Mouse (Mus musculus) limb, embryonic 15.5 days (tissue): ENCODE results near the gene Cdk16. TPM values are rescaled to one million over a fixed set of nuclear protein-coding genes. Genes with fewer than 3 reads are reported as not detected.
A peak's percentile ranks its signal among the peaks of the same experiment; 100 is the strongest.

Source experiments
- ATAC-seq: fragments of 200-750 bp; cut with Nextera tagmentation; 2 replicates; pipeline ENCODE4 v1.8.0; 2017; ENCODE audit warnings: low read depth, moderate TSS enrichment; ENCODE audit not compliant: insufficient number of reproducible peaks, low FRiP score, low TSS enrichment
- H3K27ac ChIP-seq: fragments of 300-500 bp; sonication (generic); 2 replicates; pipeline ENCODE4 v1.5.1; 2015; ENCODE audit warnings: moderate library complexity, mild to moderate bottlenecking, inconsistent platforms
- H3K27me3 ChIP-seq: fragments of 300-500 bp; sonication (generic); 2 replicates; pipeline ENCODE4 v1.6.1; 2015; ENCODE audit warnings: inconsistent platforms
- H3K36me3 ChIP-seq: fragments of 300-500 bp; sonication (generic); 2 replicates; pipeline ENCODE4 v1.6.1; 2015; ENCODE audit warnings: inconsistent platforms
- H3K4me1 ChIP-seq: fragments of 300-500 bp; sonication (generic); 2 replicates; pipeline ENCODE4 v1.6.1; 2015; ENCODE audit warnings: inconsistent platforms
- H3K4me2 ChIP-seq: fragments of 300-500 bp; sonication (generic); 2 replicates; pipeline ENCODE4 v1.6.1; 2015; ENCODE audit warnings: mild to moderate bottlenecking, inconsistent platforms
- H3K4me3 ChIP-seq: fragments of 300-500 bp; sonication (generic); 2 replicates; pipeline ENCODE4 v1.5.1; 2015; ENCODE audit warnings: mild to moderate bottlenecking, inconsistent platforms
- H3K9ac ChIP-seq: fragments of 300-500 bp; sonication (generic); 2 replicates; pipeline ENCODE4 v1.6.1; 2015; ENCODE audit warnings: inconsistent platforms
- H3K9me3 ChIP-seq: fragments of 300-500 bp; sonication (generic); 2 replicates; pipeline ENCODE4 v1.6.1; 2016; ENCODE audit warnings: inconsistent platforms
- WGBS: fragments of 180-500 bp; shearing (Covaris S2); methylation state at CpG from one replicate; pipeline ENCODE4 v1.1.7; 2015; 5-methylcytosine and 5-hydroxymethylcytosine counted together
- polyA plus RNA-seq: library from polyadenylated mRNA; unstranded; fragments of >200 nt; fragmentation: Nextera tagmentation; extraction: Ambion mirVana; gene quantifications from 2 replicates; pipeline ENCODE4 v1.2.1, GENCODE M21; 2015

The Cdk16 gene
- 115 and 119 TPM in 2 replicates for polyA plus RNA-seq

DNA sequence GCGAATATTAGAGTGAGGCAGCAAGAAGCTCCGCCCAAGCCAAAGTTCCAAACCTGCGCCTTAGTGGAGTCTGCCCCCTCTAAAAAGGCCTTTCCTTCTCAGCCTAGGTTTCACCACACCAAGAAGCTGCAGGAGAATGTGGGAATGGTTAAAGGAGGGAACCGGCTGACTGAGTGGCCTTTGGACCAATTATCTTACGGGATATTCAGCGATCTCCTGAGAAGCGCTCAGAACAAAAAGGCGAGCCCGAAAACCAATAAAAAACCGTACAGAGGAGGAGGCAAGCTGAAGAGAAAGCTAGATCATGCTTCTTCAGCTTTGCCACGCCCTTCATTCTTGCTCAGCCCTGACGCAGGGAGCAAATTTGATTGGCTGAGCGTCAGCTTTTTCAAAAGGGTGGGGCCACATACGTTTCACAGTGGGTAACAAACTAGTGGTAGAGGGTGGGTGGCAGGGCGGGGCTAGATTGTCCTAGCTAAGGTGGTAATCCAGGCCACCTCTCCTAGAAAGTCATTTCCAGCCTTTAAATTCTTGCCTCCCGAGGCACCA, at the start of gene Cdk16:
Gene Cdk16, plus strand, starts transcription at position 436 of the 549 bp plus-strand sequence.
- 24% methylated on average over 16 of the region's 16 CpGs for WGBS
- Histone ChIP-seq H3K36me3 (peaks cover 10% of the 10 kb centered on the region), H3K27ac (peak within 1 kb of the TSS; percentile 93), H3K27me3 (no peaks in the 10 kb centered on the region), H3K9me3 (no peaks in the 10 kb centered on the region), H3K4me1 (peaks cover 14% of the 10 kb centered on the region), H3K4me2 (peak within 1 kb of the TSS; percentile 60), H3K9ac (peak within 1 kb of the TSS; percentile 64), H3K4me3 (peak within 1 kb of the TSS; percentile 59)
- ATAC-seq = peak; percentile 91

DNA sequence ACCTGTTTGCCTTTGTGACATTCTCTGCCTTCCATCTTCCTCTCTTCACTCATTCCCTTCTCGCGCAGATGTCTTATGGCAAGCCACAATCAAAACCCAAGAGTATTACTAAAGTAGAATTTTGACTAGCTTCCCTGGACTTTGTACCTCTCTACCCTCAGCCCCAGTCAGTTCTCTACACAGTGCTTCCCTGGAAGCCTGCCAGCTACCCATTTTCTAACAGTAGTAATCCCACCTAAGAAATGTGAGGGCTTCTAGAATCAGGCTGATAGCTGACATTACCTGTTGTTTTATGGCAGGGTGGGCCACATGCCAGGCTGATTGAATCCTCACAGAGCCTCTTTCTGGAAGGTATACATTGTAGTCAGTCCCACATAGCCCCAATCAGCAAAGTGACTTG, 49.6 kb upstream of the Cdk16 start:
- no peaks in the 10 kb centered on the region for H3K27me3 ChIP-seq
- 98% methylated on average over 2 of the region's 2 CpGs for WGBS
- H3K4me1 ChIP-seq = no peaks in the 10 kb centered on the region
- peaks cover 40% of the 10 kb centered on the region for H3K36me3 ChIP-seq
- no peak overlapping the region for H3K27ac ChIP-seq
- no peak overlapping the region for H3K4me3 ChIP-seq
- no peak overlapping the region for H3K9ac ChIP-seq
- H3K9me3 ChIP-seq = no peaks in the 10 kb centered on the region
- H3K4me2 ChIP-seq = no peak overlapping the region
- no peak for ATAC-seq

DNA sequence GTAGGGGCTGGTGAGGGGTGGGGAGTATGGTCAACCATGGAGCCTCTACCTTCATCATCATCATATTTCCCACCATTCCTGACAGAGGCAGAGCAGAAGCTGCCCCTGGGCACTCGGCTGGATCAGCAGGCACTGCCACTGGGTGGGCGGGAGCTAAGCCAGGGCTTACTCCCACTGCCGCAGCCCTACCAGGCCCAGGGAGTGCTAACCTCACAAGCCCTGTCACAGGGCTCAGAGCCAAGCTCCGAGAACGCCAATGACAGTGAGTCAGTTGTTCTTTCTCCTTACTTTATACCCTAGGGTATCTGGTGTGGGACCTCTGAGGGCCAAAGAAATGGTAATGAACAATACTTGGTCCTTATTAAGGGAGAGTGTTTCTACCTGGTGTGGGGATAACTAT, 43.0 kb upstream of the Cdk16 start:
- H3K9ac ChIP-seq = no peak overlapping the region
- no peak overlapping the region for H3K4me3 ChIP-seq
- H3K4me2 ChIP-seq = no peak overlapping the region
- no peaks in the 10 kb centered on the region for H3K4me1 ChIP-seq
- H3K27me3 ChIP-seq = no peaks in the 10 kb centered on the region
- no peaks in the 10 kb centered on the region for H3K9me3 ChIP-seq
- ATAC-seq = no peak
- 73% methylated on average over 5 of the region's 5 CpGs for WGBS
- peaks cover 52% of the 10 kb centered on the region for H3K36me3 ChIP-seq
- H3K27ac ChIP-seq = no peak overlapping the region

DNA sequence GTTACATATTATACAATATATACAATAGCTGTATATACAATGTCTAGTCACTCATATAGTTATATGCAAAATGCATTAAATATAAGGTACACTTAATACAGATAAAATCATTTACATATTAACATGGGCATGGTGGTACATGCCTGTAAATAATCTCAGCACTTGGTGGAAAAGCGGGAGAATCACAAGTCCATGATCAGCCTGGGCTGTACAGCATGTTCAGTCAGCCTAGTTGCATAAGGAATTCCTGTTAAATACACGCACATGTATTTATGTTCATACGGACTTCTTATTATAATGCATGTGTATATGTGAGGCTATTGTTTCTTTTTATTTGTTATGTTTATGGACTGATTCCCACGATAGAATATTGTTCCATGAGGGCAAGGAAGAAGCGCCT, 30.2 kb upstream of the Cdk16 start:
- WGBS = 30% methylated on average over 5 of the region's 5 CpGs
- H3K36me3 ChIP-seq = no peaks in the 10 kb centered on the region
- no peak for ATAC-seq
- no peaks in the 10 kb centered on the region for H3K4me1 ChIP-seq
- H3K27ac ChIP-seq = no peak overlapping the region
- no peaks in the 10 kb centered on the region for H3K9me3 ChIP-seq
- peak overlapping the region; percentile 66 for H3K4me2 ChIP-seq
- no peak overlapping the region for H3K9ac ChIP-seq
- H3K4me3 ChIP-seq = peak overlapping the region; percentile 50
- no peaks in the 10 kb centered on the region for H3K27me3 ChIP-seq

DNA sequence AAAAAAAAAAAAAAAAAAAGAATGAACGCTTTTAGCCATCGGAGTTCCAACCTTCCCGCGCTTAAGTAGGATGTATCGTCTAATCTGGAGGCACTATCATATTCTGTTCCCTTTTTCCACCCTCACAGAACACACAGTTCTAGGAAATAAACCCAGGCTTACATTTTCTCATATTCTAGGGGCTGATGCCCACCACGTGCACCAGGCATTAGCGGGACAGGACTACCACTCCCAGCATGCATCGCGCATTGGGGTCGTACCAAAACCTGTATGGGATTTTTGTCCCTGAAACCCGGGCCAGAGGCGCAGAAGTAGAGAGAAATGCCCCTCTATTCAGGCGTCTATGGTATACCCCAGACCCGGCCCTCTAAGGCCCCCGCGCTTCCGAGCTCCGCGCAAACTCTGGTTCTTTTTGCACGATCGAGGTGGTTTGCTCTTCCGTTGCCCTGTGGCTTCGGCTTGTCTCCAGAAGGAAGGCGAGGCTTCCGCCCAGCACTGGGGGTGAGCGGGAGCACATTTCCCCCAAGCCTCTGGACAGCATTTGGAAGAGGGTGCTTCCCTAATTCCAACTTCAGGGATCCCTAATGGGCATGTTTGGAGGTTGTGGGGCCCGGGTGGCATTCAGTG, 29.6 kb upstream of the Cdk16 start, which contains the start of gene Uba1:
Gene Uba1, plus strand, starts transcription at position 301 of the 627 bp plus-strand sequence.
- 19% methylated on average over 27 of the region's 27 CpGs for WGBS
- peak; percentile 89 for ATAC-seq

DNA sequence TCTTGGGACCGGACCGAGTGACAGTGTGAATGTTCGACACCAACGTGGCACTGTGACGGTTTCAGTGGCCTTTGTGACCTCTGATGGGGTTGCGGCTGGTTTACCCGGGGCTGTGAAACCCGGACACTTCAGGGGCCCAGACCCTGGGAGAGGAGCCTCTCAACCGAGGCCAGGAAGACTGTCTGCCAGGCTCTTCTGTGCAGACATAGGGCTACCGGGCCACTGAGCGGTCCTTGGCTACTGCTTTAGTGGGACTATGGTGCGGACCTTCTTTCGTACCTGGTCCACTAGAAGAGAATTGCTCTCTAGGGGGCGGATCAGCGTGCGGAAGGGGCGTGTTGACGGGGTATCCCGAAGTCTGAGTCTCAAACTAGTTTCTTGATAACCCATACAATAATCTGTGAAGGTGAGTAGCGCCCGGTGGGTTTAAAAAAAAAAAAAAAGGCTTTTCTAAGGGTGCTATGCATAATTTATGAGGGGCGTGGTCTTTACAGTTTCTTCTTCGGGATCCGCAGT, 28.8 kb upstream of the Cdk16 start:
- Histone ChIP-seq H3K27me3 (no peaks in the 10 kb centered on the region), H3K4me2 (peak overlapping the region; percentile 66), H3K4me3 (peak overlapping the region; percentile 50), H3K27ac (peak overlapping the region; percentile 80; the same call in 1 of the 2 replicates), H3K4me1 (no peaks in the 10 kb centered on the region), H3K36me3 (no peaks in the 10 kb centered on the region), H3K9ac (peak overlapping the region; percentile 31; the same call in 1 of the 2 replicates), H3K9me3 (no peaks in the 10 kb centered on the region)
- no peak for ATAC-seq
- WGBS = 20% methylated on average over 24 of the region's 24 CpGs

More for the DNA sequence above, 29.6 kb upstream of the Cdk16 start, which contains the start of gene Uba1:
- no peaks in the 10 kb centered on the region for H3K36me3 ChIP-seq
- H3K27me3 ChIP-seq = no peaks in the 10 kb centered on the region
- H3K9ac ChIP-seq = peak within 1 kb of the TSS; percentile 31; the same call in 1 of the 2 replicates
- no peaks in the 10 kb centered on the region for H3K4me1 ChIP-seq
- H3K4me2 ChIP-seq = peak within 1 kb of the TSS; percentile 66
- H3K4me3 ChIP-seq = peak within 1 kb of the TSS; percentile 50
- H3K9me3 ChIP-seq = no peaks in the 10 kb centered on the region
- peak within 1 kb of the TSS; percentile 80 for H3K27ac ChIP-seq

DNA sequence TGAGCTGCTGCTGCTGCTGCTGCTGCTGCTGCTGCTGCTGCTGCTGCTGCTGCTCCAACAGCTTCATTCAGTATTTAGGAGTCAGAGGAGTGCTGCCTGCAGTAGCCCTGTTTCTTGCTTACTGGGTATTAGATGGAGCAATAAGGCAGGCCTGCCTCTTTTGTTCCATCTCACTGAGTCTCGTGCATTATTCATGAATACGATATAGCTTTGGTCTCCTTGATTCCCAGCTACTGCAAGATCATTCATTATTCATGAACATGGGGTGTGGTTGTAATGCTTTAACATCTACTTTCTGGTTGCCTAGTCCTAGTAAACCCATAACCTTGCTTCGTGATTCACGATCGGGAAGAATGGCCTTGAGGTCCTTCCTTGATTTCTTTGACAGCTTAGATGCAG, 25.4 kb upstream of the Cdk16 start:
- Histone ChIP-seq H3K27ac (no peak overlapping the region), H3K4me1 (0 out of 2 replicates have a peak, but pooled peaks cover 2% of the 10 kb centered on the region), H3K4me3 (no peak overlapping the region), H3K4me2 (no peak overlapping the region), H3K9me3 (no peaks in the 10 kb centered on the region), H3K9ac (no peak overlapping the region), H3K36me3 (peaks cover 4% of the 10 kb centered on the region; the same call in 1 of the 2 replicates), H3K27me3 (no peaks in the 10 kb centered on the region)
- no peak for ATAC-seq
- 26% methylated on average over 5 of the region's 5 CpGs for WGBS

DNA sequence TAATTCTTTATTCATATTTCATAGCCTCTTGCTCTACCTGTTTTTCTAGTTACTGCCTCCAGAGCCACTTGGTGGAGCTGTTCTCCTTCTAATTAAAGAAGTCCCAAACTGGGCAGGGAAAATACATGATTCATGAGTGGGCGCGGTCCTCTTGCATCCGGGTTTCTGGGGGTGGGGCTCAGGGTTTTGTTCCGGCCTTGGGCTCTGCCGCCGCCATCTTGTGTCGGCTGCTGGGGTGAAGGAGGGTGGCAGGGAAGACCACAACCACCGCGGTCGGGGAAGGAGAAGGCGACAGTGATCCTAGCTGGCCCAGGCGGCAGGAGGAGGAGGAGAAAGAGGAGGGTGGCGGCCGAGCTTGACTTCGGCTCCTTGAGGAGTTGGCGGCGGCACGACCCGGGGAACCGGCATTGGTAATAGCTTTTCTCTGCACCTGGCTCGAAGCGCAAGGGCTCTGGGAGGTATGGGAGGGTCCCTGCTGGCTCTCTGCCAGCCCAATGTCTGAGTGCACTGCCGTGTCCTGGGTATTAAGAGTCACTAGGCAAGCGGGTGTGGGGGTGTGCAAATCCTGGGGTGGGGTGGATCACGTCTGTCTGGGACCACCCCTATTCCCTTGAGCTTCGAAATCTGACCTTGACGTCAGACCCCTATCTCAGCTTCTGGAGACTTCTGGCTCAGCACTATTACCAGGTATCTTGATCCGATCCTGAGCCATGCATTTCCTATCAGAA, 24.9 kb upstream of the Cdk16 start:
- Histone ChIP-seq H3K36me3 (peaks cover 6% of the 10 kb centered on the region; the same call in 1 of the 2 replicates), H3K27ac (peak overlapping the region; percentile 83), H3K27me3 (no peaks in the 10 kb centered on the region), H3K4me2 (peak overlapping the region; percentile 35), H3K9me3 (no peaks in the 10 kb centered on the region), H3K4me1 (0 out of 2 replicates have a peak, but pooled peaks cover 2% of the 10 kb centered on the region), H3K9ac (peak overlapping the region; percentile 54), H3K4me3 (peak overlapping the region; percentile 60)
- WGBS = 23% methylated on average over 26 of the region's 28 CpGs
- ATAC-seq = peak; percentile 78

DNA sequence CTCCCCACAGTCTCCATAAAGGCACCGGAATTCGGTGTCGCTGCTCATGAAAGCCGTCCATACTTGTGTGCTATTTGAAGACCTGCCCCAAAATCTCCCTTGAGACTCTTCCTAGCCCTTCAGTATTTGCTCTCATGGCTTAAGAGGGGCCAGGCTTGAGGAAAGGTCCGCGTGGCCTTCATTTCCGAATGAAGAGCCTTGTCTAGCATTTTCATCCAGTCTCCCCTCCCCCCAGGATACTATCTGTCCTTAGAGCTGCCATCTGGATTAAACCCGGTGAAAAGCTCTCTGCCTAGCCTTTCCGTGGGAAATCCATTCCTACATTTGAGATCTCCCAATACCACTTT, 24.3 kb upstream of the Cdk16 start:
- Histone ChIP-seq H3K9me3 (no peaks in the 10 kb centered on the region), H3K36me3 (peaks cover 10% of the 10 kb centered on the region; the same call in 1 of the 2 replicates), H3K4me1 (0 out of 2 replicates have a peak, but pooled peaks cover 2% of the 10 kb centered on the region), H3K4me2 (peak overlapping the region; percentile 35), H3K9ac (peak overlapping the region; percentile 54), H3K4me3 (peak overlapping the region; percentile 60), H3K27me3 (no peaks in the 10 kb centered on the region), H3K27ac (peak overlapping the region; percentile 83; the same call in 1 of the 2 replicates)
- 15% methylated on average over 9 of the region's 9 CpGs for WGBS
- ATAC-seq = no peak

DNA sequence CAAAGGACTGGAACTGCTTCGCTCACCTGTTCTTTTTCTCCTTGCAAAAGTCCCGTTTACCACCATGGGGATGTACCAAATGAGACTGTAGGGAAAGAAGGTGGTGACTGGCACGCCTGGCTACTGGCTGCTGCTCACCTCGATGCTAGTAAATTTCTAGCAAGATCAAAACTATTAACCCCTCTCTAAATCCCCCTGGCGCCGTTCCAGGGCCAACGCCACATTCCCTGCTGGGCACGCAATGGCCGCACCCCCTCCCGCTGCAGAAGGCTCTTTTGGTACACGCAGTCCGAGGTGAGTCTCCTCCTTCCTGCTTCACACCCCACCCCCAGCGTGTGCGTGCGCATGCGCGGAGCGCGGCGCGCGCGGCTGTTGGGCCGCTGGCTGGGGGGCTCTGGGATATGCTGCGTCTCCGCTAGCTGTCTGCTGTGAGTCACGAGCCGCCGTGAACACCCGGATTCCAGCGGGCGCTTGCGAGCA, 354 bp downstream of the Cdk16 start:
- WGBS = 22% methylated on average over 31 of the region's 33 CpGs
- no peaks in the 10 kb centered on the region for H3K27me3 ChIP-seq
- H3K27ac ChIP-seq = peak overlapping the region; percentile 93
- peaks cover 10% of the 10 kb centered on the region for H3K36me3 ChIP-seq
- peaks cover 14% of the 10 kb centered on the region for H3K4me1 ChIP-seq
- ATAC-seq = peak; percentile 89
- H3K9me3 ChIP-seq = no peaks in the 10 kb centered on the region
- peak overlapping the region; percentile 59 for H3K4me3 ChIP-seq
- H3K4me2 ChIP-seq = peak overlapping the region; percentile 60
- peak overlapping the region; percentile 64 for H3K9ac ChIP-seq

DNA sequence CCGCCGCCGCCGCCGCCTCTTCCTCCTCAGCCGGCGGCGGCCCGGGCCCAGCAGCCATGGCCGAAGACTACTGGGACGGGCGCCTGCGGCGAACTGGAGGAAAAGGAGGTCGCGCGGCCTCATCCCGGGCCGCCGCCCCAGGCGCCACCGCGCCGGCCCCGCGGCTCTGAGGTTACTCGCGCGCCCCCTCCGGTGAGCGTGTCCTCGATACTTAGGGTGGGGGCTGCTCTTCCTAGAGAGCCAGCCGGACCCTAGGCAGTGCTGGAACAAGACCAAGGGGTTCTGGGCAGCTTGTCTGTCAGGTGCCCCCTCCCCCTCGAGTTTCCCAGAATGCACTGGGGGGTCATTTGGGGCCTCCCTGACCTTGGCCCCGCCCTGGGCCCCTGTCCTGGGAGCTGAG, 861 bp downstream of the Cdk16 start:
- H3K4me1 ChIP-seq = peaks cover 14% of the 10 kb centered on the region
- peak overlapping the region; percentile 59 for H3K4me3 ChIP-seq
- WGBS = 2% methylated on average over 20 of the region's 35 CpGs
- H3K27me3 ChIP-seq = no peaks in the 10 kb centered on the region
- H3K27ac ChIP-seq = peak overlapping the region; percentile 93
- H3K4me2 ChIP-seq = peak overlapping the region; percentile 60
- no peaks in the 10 kb centered on the region for H3K9me3 ChIP-seq
- ATAC-seq = 0 out of 2 replicates have a peak, but pooled peaks have one; percentile 22
- H3K36me3 ChIP-seq = peaks cover 10% of the 10 kb centered on the region; the same call in 1 of the 2 replicates
- peak overlapping the region; percentile 64 for H3K9ac ChIP-seq
